Mouse (Mus musculus): ENCODE results near the gene Notch3. TPM values are rescaled to one million over a fixed set of nuclear protein-coding genes. Genes with fewer than 3 reads are reported as not detected.

Gene Notch3
- total and polyA plus RNA-seq, 3 experiments: 0.08 to 0.50 TPM; not detected in 1

GRCm38 (mm10) chr17:32165803-32166595, 653 bp downstream of the Notch3 start:
- Histone ChIP-seq H3K27ac (ENCODE audit: control insufficient read depth, low read depth, low read length) (no peak overlapping the region), H3K79me2 (ENCODE audit: control insufficient read depth, insufficient read depth, low read length, poor library complexity) (no peaks in the 10 kb centered on the region), H3K9me3 (replicated peaks; ENCODE audit: insufficient read depth, low read length) (no peaks in the 10 kb centered on the region), H3K4me1 (ENCODE audit: control insufficient read depth in 1 of 2, insufficient read depth in 2 of 2, low read length in 2 of 2) (peaks cover 17 to 42% of the 10 kb centered on the region in 2 experiments), H3K9ac (ENCODE audit: control insufficient read depth, low read depth, low read length, poor library complexity, severe bottlenecking) (no peak overlapping the region), H3K36me3 (ENCODE audit: control insufficient read depth in 1 of 2, insufficient read depth in 2 of 2, low read length in 2 of 2) (peaks cover 0 to 30% of the 10 kb centered on the region in 2 experiments; a peak in 2 of 4 replicates), H3K27me3 (ENCODE audit: control insufficient read depth in 1 of 2, insufficient read depth in 2 of 2, low read length in 2 of 2) (no peaks in the 10 kb centered on the region), H3K4me3 (ENCODE audit: control insufficient read depth in 1 of 2, insufficient read depth in 1 of 2, low read depth in 2 of 2, low read length in 2 of 2) (no peak overlapping the region)
- no peak for DNase-seq (ENCODE audit: low read depth, low spot score)
- TF ChIP-seq RAD21 (IDR thresholded peaks at IDR 0.05; ENCODE audit: low read depth, low read length) (no peak), POLR2AphosphoS5 (IDR thresholded peaks at IDR 0.05; ENCODE audit: borderline replicate concordance, low read depth, low read length) (no peak), NRF1 (IDR thresholded peaks at IDR 0.05; ENCODE audit: insufficient read depth, low read depth, low read length, poor library complexity, severe bottlenecking) (no peak), TCF12 (IDR thresholded peaks at IDR 0.05; ENCODE audit: low read depth, low read length) (no peak), TAL1 (IDR thresholded peaks at IDR 0.05; ENCODE audit: low read length) (no peak), MAFK (IDR thresholded peaks at IDR 0.05; ENCODE audit: borderline replicate concordance, low read depth, low read length) (no peak), MAX (IDR thresholded peaks at IDR 0.05; ENCODE audit: low read length) (no peak), JUND (IDR thresholded peaks at IDR 0.05; ENCODE audit: low read depth, low read length) (no peak)

- Histone ChIP-seq H3K9me3 (replicated peaks; ENCODE audit: insufficient read depth, low read length) (no peaks in the 10 kb centered on the region), H3K36me3 (ENCODE audit: control insufficient read depth in 1 of 2, insufficient read depth in 2 of 2, low read length in 2 of 2) (peaks cover 0 to 29% of the 10 kb centered on the region in 2 experiments; a peak in 2 of 4 replicates), H3K4me3 (ENCODE audit: control insufficient read depth in 1 of 2, insufficient read depth in 1 of 2, low read depth in 2 of 2, low read length in 2 of 2) (no peak overlapping the region), H3K9ac (ENCODE audit: control insufficient read depth, low read depth, low read length, poor library complexity, severe bottlenecking) (no peak overlapping the region), H3K4me1 (ENCODE audit: control insufficient read depth in 1 of 2, insufficient read depth in 2 of 2, low read length in 2 of 2) (peaks cover 16 to 38% of the 10 kb centered on the region in 2 experiments), H3K27me3 (ENCODE audit: control insufficient read depth in 1 of 2, insufficient read depth in 2 of 2, low read length in 2 of 2) (no peaks in the 10 kb centered on the region), H3K27ac (ENCODE audit: control insufficient read depth, low read depth, low read length) (no peak overlapping the region), H3K79me2 (ENCODE audit: control insufficient read depth, insufficient read depth, low read length, poor library complexity) (no peaks in the 10 kb centered on the region)
- no peak for TF ChIP-seq ETS1 (IDR thresholded peaks at IDR 0.05; ENCODE audit: low read depth, low read length)
- no peak for TF ChIP-seq NELFE (IDR thresholded peaks at IDR 0.05; ENCODE audit: low read depth, low read length)
- TF ChIP-seq MXI1 (IDR thresholded peaks at IDR 0.05; ENCODE audit: low read depth, low read length): no peak
- TF ChIP-seq ZKSCAN1 (IDR thresholded peaks at IDR 0.05; ENCODE audit: low read depth, low read length): no peak
- no peak for TF ChIP-seq JUND (IDR thresholded peaks at IDR 0.05; ENCODE audit: low read depth, low read length)
- no peak for TF ChIP-seq ZMIZ1 (IDR thresholded peaks at IDR 0.05; ENCODE audit: low read depth, low read length)
- no peak for TF ChIP-seq USF1 (IDR thresholded peaks at IDR 0.05; ENCODE audit: low read depth, low read length)
- TF ChIP-seq RCOR1 (IDR thresholded peaks at IDR 0.05; ENCODE audit: low read depth, low read length): no peak
- TF ChIP-seq GATA1 (IDR thresholded peaks at IDR 0.05; ENCODE audit: low read depth, low read length): no peak
- no peak for TF ChIP-seq ZC3H11A (IDR thresholded peaks at IDR 0.05; ENCODE audit: low read depth, low read length)
- TF ChIP-seq POLR2A (IDR thresholded peaks at IDR 0.05; ENCODE audit: control insufficient read depth in 1 of 2, insufficient read depth in 1 of 2, low read depth in 1 of 2, low read length in 2 of 2, poor library complexity in 1 of 2): no peak
- TF ChIP-seq MAX (IDR thresholded peaks at IDR 0.05; ENCODE audit: low read length): no peak
- no peak for TF ChIP-seq E2F4 (IDR thresholded peaks at IDR 0.05; ENCODE audit: borderline replicate concordance, low read depth, low read length)
- no peak for TF ChIP-seq ZNF384 (IDR thresholded peaks at IDR 0.05; ENCODE audit: low read depth, low read length)
- DNase-seq (ENCODE audit: low read depth, low spot score): no peak
Measured at GRCm38 (mm10) chr17:32165266-32165802, 1.3 kb downstream of the Notch3 start.

Data from MEL (cell line).